Mouse (Mus musculus) hindbrain, embryonic 10.5 days (tissue): Measurements from ENCODE around the gene Pappa. TPM values are rescaled to one million over a fixed set of nuclear protein-coding genes. Genes with fewer than 3 reads are reported as not detected.

Source experiments
- DNase-seq: peaks from one replicate; pipeline ENCODE4 v3.0.0-alpha.2; 2017; ENCODE audit warnings: low spot score
- H3K27ac ChIP-seq: fragments of 300-500 bp; sonication (generic); 2 replicates; pipeline ENCODE4 v1.5.1; 2016; ENCODE audit warnings: mild to moderate bottlenecking, moderate library complexity
- H3K27me3 ChIP-seq: fragments of 300-500 bp; sonication (generic); 2 replicates; pipeline ENCODE4 v1.6.1; 2016; ENCODE audit warnings: mild to moderate bottlenecking; ENCODE audit not compliant: poor library complexity, insufficient read depth, severe bottlenecking
- H3K36me3 ChIP-seq: fragments of 300-500 bp; sonication (generic); 2 replicates; pipeline ENCODE4 v1.6.1; 2016; ENCODE audit warnings: mild to moderate bottlenecking, moderate library complexity
- H3K4me1 ChIP-seq: fragments of 300-500 bp; sonication (generic); replicated peaks from 2 replicates; pipeline ENCODE4 v1.6.1; 2016; ENCODE audit warnings: mild to moderate bottlenecking
- H3K4me3 ChIP-seq: fragments of 300-500 bp; sonication (generic); 2 replicates; pipeline ENCODE4 v1.5.1; 2016; ENCODE audit warnings: mild to moderate bottlenecking, moderate library complexity
- H3K9me3 ChIP-seq: fragments of 300-500 bp; sonication (generic); 2 replicates; pipeline ENCODE4 v1.6.1; 2016; ENCODE audit warnings: mild to moderate bottlenecking, moderate library complexity
- WGBS: fragments of 180-500 bp; shearing (Covaris S2); methylation state at CpG from one replicate; pipeline ENCODE4 v1.1.7; 2016; 5-methylcytosine and 5-hydroxymethylcytosine counted together
- polyA plus RNA-seq: library from polyadenylated mRNA; unstranded; fragments of >200 nt; fragmentation: Nextera tagmentation; extraction: Ambion mirVana; gene quantifications from 2 replicates; pipeline ENCODE4 v1.2.1, GENCODE M21; 2016

Pappa gene
- polyA plus RNA-seq, 1 experiment from 2014 or later = 0.75 TPM

- no peak for DNase-seq
- Histone ChIP-seq H3K27ac (no peak overlapping the region), H3K4me3 (no peak overlapping the region), H3K27me3 (no peaks in the 10 kb centered on the region), H3K4me1 (no peaks in the 10 kb centered on the region), H3K9me3 (no peaks in the 10 kb centered on the region), H3K36me3 (no peaks in the 10 kb centered on the region)
- WGBS = 76% methylated on average over 6 of the region's 6 CpGs
Observed at GRCm38 (mm10) chr4:65188921-65189485, 65.0 kb downstream of the Pappa start.

DNA sequence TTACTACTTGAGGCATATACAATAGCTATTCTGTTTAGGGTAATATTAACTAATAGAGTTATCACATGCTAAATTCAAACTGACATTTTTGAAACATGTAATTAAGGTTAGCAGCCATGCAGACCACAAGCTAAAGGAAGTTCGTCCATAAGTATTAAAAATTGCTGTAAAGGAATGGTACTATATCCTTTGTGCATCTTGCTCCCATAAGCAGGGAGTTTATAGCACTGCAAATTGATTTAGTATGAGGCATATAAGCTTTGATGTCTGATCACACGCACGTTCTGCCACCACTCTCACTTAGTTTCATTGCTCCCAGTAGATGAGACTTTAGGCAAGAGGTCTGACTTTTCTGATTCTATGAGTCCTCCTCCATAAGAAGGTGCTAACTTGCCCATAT lies 68.8 kb downstream of the Pappa start:
- Histone ChIP-seq H3K27ac (no peak overlapping the region), H3K9me3 (no peaks in the 10 kb centered on the region), H3K36me3 (no peaks in the 10 kb centered on the region), H3K4me3 (no peak overlapping the region), H3K4me1 (0 out of 2 replicates have a peak, but pooled peaks cover 6% of the 10 kb centered on the region), H3K27me3 (no peaks in the 10 kb centered on the region)
- WGBS = 74% methylated on average over 3 of the region's 3 CpGs
- no peak for DNase-seq

- Histone ChIP-seq H3K27me3 (no peaks in the 10 kb centered on the region), H3K36me3 (no peaks in the 10 kb centered on the region), H3K27ac (no peak overlapping the region), H3K4me1 (0 out of 2 replicates have a peak, but pooled peaks cover 6% of the 10 kb centered on the region), H3K9me3 (no peaks in the 10 kb centered on the region), H3K4me3 (no peak overlapping the region)
- DNase-seq = no peak
- WGBS = 87% methylated on average over 1 of the region's 1 CpGs
Observed at GRCm38 (mm10) chr4:65195971-65196370, 72.0 kb downstream of the Pappa start.

GRCm38 (mm10) chr4:65203666-65204065 lies 79.7 kb downstream of the Pappa start:
- peaks cover 6% of the 10 kb centered on the region; the same call in 1 of the 2 replicates for H3K36me3 ChIP-seq
- 84% methylated on average over 5 of the region's 5 CpGs for WGBS
- H3K27me3 ChIP-seq = no peaks in the 10 kb centered on the region
- H3K9me3 ChIP-seq = no peaks in the 10 kb centered on the region
- H3K4me1 ChIP-seq = no peaks in the 10 kb centered on the region
- DNase-seq = no peak
- H3K27ac ChIP-seq = no peak overlapping the region
- no peak overlapping the region for H3K4me3 ChIP-seq

DNA sequence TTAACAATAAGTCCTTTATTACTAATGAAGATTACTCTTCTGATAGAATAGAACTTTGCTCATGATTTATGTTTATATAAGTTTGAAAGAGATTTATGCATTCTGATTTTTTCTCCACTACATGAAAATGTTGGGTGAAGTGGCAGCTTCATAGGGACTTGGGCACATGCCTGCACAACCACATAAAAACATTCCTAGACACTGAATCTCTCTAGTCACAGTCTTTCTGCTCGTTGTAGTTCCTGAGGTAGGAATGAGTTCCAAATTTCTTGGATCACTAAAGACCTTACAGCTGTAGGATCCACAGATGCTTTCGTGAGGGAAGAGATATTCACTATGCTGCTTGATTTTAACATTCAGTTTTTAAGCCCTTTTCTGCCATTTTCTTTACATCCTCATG lies 81.5 kb downstream of the Pappa start:
- H3K27me3 ChIP-seq = no peaks in the 10 kb centered on the region
- H3K9me3 ChIP-seq = no peaks in the 10 kb centered on the region
- WGBS = 88% methylated on average over 2 of the region's 2 CpGs
- DNase-seq = no peak
- H3K36me3 ChIP-seq = peaks cover 6% of the 10 kb centered on the region; the same call in 1 of the 2 replicates
- no peaks in the 10 kb centered on the region for H3K4me1 ChIP-seq
- H3K27ac ChIP-seq = no peak overlapping the region
- no peak overlapping the region for H3K4me3 ChIP-seq

DNA sequence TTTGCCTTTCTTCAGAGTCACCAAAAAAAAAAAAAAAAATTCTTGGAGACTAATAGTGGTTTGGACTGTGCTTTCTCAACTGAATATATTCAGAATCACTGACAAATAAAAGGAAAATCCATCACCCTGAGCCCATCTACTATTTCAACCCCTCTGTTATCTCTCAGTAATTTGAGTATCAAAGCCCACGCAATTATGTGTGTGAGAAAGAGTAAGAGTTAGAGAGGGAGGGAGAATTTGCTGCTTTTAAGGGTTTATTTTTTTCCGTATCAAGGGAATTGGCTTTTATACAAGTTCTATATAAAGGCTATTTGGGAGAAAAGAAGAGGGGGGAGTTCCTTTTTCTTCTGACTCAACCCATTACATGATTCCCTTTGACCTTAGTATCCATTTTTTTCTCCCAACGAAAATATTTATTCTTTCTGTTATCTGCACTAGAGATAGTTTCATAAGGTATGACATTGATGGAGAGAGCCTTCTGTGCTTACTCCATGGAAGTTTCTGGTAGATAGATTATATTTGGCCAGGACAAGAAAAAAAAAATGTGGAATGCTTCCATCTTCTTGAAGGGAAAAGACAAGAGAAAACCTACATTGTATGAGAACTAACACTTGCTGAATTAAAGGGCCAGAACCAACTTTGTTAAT lies 85.5 kb downstream of the Pappa start:
- 89% methylated on average over 3 of the region's 3 CpGs for WGBS

DNA sequence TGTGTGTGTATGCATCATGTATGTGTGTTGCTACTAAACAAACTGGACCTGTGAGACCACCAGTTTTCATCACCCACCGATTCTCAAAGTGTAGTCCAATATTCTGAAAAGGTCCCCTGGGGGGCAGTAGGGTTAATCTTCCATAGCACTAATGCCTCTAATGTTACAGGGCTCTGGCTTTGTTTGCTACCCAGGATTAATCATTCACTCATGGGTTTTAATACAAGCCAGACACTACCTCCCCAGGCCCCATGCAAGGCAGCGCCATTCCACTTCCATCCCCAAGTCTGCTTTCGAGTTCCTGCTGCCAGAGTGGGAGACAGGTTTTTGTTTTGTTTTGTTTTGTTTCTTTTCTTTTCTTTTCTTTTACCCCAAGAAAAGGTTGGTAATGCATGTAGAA lies 92.7 kb downstream of the Pappa start:
- H3K4me3 ChIP-seq = no peak overlapping the region

More for the DNA sequence above, 85.5 kb downstream of the Pappa start:
- Histone ChIP-seq H3K9me3 (no peaks in the 10 kb centered on the region), H3K4me1 (no peaks in the 10 kb centered on the region), H3K27me3 (no peaks in the 10 kb centered on the region), H3K27ac (no peak overlapping the region), H3K4me3 (no peak overlapping the region), H3K36me3 (peaks cover 6% of the 10 kb centered on the region; the same call in 1 of the 2 replicates)
- no peak for DNase-seq

GRCm38 (mm10) chr4:65217651-65218364 lies 93.8 kb downstream of the Pappa start:
- H3K27ac ChIP-seq = no peak overlapping the region
- peaks cover 19% of the 10 kb centered on the region; the same call in 1 of the 2 replicates for H3K4me1 ChIP-seq
- no peak overlapping the region for H3K4me3 ChIP-seq
- H3K27me3 ChIP-seq = no peaks in the 10 kb centered on the region
- WGBS = 53% methylated on average over 9 of the region's 9 CpGs
- DNase-seq = peak; percentile 33
- no peaks in the 10 kb centered on the region for H3K36me3 ChIP-seq
- no peaks in the 10 kb centered on the region for H3K9me3 ChIP-seq

More for the DNA sequence above, 92.7 kb downstream of the Pappa start:
- no peaks in the 10 kb centered on the region for H3K36me3 ChIP-seq
- no peaks in the 10 kb centered on the region for H3K27me3 ChIP-seq
- 40% methylated on average over 3 of the region's 3 CpGs for WGBS
- H3K27ac ChIP-seq = no peak overlapping the region
- peaks cover 19% of the 10 kb centered on the region; the same call in 1 of the 2 replicates for H3K4me1 ChIP-seq
- no peak for DNase-seq
- H3K9me3 ChIP-seq = no peaks in the 10 kb centered on the region

DNA sequence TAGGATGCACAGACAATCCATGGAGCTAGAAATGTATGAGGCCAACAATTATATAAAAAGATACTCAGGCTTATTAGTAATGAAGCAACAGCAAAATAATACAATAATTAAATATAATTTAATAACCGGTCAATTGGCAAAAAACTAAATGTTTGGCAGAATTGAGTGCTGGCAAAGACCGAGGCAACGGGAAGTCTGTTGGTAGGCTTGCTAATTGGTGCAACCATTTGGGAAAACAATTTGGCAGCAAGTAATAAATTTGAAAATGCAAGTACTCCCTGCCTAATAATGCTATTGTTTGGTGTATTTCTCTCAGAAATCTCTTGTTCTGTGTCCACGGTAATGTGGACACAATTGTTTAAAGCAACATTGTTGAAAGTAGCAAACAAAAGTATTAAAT lies 99.9 kb downstream of the Pappa start:
- Histone ChIP-seq H3K9me3 (no peaks in the 10 kb centered on the region), H3K36me3 (no peaks in the 10 kb centered on the region), H3K4me1 (no peaks in the 10 kb centered on the region), H3K27ac (no peak overlapping the region), H3K27me3 (no peaks in the 10 kb centered on the region), H3K4me3 (no peak overlapping the region)
- WGBS = 91% methylated on average over 4 of the region's 4 CpGs
- DNase-seq = no peak

DNA sequence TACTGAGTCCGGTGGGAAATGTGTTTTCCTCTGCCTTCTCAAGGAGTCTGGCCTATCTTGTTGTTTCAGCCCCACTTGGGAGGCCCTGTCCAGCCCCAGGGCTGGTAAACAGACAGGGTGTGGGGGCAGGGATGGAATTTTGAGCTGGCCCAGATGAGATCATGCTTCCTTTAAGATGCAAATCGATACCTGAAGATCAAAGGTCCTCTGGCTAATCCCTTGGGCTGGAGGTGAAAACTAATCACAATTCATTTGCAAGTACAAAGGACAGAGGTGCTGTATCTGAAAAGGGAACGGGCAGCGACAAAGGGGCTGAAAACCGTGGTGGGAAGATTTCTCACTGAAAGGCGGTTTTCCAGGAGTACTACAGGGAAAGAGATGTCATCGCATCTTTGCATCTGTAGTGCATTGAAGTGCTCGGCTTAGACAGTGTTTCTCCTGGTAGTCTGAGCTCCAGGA lies 114.6 kb downstream of the Pappa start:
- no peaks in the 10 kb centered on the region for H3K9me3 ChIP-seq
- peaks cover 9% of the 10 kb centered on the region; the same call in 1 of the 2 replicates for H3K27me3 ChIP-seq
- H3K27ac ChIP-seq = peak overlapping the region; percentile 71
- no peaks in the 10 kb centered on the region for H3K36me3 ChIP-seq
- 2% methylated on average over 8 of the region's 8 CpGs for WGBS
- no peak overlapping the region for H3K4me3 ChIP-seq
- peak; percentile 59 for DNase-seq
- peaks cover 36% of the 10 kb centered on the region for H3K4me1 ChIP-seq

DNA sequence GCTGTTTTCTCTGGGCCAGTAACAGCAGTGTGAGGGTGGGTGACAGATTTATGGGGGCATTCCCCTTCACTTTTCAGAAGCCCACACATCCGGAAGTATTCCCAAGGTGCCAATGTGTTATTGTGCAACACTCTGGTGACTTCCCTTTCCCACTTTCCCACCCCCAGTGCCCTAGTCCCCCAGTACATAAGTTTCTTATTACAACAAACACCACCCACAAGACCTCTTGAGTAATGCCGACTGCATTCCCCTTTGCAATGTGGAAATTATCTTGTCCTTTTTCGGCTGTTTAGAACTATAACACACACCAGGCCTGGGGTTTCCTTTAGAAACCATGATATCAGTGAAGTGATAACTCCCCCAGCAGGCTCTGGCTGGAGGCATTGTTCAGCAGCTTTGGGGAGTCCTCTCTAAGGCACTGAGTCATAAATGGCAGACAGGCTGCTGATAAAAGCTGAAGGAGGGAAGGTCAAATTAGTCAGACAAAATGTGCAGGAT lies 118.5 kb downstream of the Pappa start:
- no peaks in the 10 kb centered on the region for H3K36me3 ChIP-seq
- H3K27ac ChIP-seq = peak overlapping the region; percentile 75
- no peak overlapping the region for H3K4me3 ChIP-seq
- H3K9me3 ChIP-seq = no peaks in the 10 kb centered on the region
- H3K27me3 ChIP-seq = peaks cover 25% of the 10 kb centered on the region
- 12% methylated on average over 3 of the region's 3 CpGs for WGBS
- H3K4me1 ChIP-seq = peaks cover 56% of the 10 kb centered on the region
- no peak for DNase-seq

- Histone ChIP-seq H3K36me3 (no peaks in the 10 kb centered on the region), H3K27me3 (peaks cover 27% of the 10 kb centered on the region), H3K27ac (peak overlapping the region; percentile 75), H3K4me3 (no peak overlapping the region), H3K9me3 (no peaks in the 10 kb centered on the region), H3K4me1 (peaks cover 49% of the 10 kb centered on the region)
- peak; percentile 50 for DNase-seq
- 3% methylated on average over 2 of the region's 2 CpGs for WGBS
Observed at GRCm38 (mm10) chr4:65243245-65243644, 119.3 kb downstream of the Pappa start.

DNA sequence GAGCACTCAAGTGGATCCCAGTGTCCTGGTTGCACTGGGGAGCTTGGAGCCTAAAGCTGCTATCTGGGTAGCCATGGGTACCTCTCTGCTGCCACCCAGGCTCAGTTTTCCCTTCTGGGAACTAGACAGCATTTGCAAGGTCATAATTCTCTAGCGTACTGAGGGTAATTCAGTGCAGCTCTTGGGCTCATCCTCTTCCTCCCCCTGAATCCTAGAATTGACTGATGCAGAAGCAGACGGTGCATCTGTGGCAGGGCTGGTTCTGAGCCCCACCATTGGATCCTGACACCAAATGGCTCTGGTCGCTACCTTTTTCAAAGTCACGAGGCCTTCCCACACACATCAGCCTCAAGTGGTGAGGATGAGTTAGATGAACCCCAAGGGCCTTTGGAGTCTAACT lies 121.0 kb downstream of the Pappa start:
- peak overlapping the region; percentile 67 for H3K27ac ChIP-seq
- H3K4me1 ChIP-seq = peaks cover 41% of the 10 kb centered on the region
- DNase-seq = peak; percentile 18
- WGBS = 10% methylated on average over 4 of the region's 4 CpGs
- H3K4me3 ChIP-seq = no peak overlapping the region
- no peaks in the 10 kb centered on the region for H3K36me3 ChIP-seq
- no peaks in the 10 kb centered on the region for H3K9me3 ChIP-seq
- peaks cover 40% of the 10 kb centered on the region for H3K27me3 ChIP-seq
